Mouse (Mus musculus) kidney, embryonic 15.5 days (tissue): Measurements from ENCODE around the gene Nanos2. TPM values are rescaled to one million over a fixed set of nuclear protein-coding genes. Genes with fewer than 3 reads are reported as not detected.

Experiments
- ATAC-seq: fragments of 200-750 bp; cut with Nextera tagmentation; replicated peaks from 2 replicates; pipeline ENCODE4 v1.8.0; 2017; ENCODE audit warnings: moderate TSS enrichment; ENCODE audit not compliant: low FRiP score
- H3K27ac ChIP-seq: fragments of 300-500 bp; sonication (generic); 2 replicates; pipeline ENCODE4 v1.5.1; 2015; ENCODE audit warnings: mild to moderate bottlenecking, inconsistent platforms
- H3K27me3 ChIP-seq: fragments of 300-500 bp; sonication (generic); 2 replicates; pipeline ENCODE4 v1.6.1; 2015; ENCODE audit warnings: inconsistent platforms
- H3K36me3 ChIP-seq: fragments of 300-500 bp; sonication (generic); 2 replicates; pipeline ENCODE4 v1.6.1; 2015; ENCODE audit warnings: inconsistent platforms
- H3K4me1 ChIP-seq: fragments of 300-500 bp; sonication (generic); 2 replicates; pipeline ENCODE4 v1.6.1; 2015; ENCODE audit warnings: inconsistent platforms
- H3K4me2 ChIP-seq: fragments of 300-500 bp; sonication (generic); 2 replicates; pipeline ENCODE4 v1.6.1; 2015; ENCODE audit warnings: moderate library complexity, mild to moderate bottlenecking, inconsistent platforms
- H3K4me3 ChIP-seq: fragments of 300-500 bp; sonication (generic); replicated peaks from 2 replicates; pipeline ENCODE4 v1.5.1; 2015; ENCODE audit warnings: mild to moderate bottlenecking, inconsistent platforms
- H3K9ac ChIP-seq: fragments of 300-500 bp; sonication (generic); 2 replicates; pipeline ENCODE4 v1.6.1; 2015; ENCODE audit warnings: mild to moderate bottlenecking, inconsistent platforms
- H3K9me3 ChIP-seq: fragments of 300-500 bp; sonication (generic); replicated peaks from 2 replicates; pipeline ENCODE4 v1.6.1; 2016; ENCODE audit warnings: inconsistent platforms
- WGBS: fragments of 180-500 bp; shearing (Covaris S2); methylation state at CpG from one replicate; pipeline ENCODE4 v1.1.7; 2015; ENCODE audit warnings: mixed read lengths; 5-methylcytosine and 5-hydroxymethylcytosine counted together
- polyA plus RNA-seq: library from polyadenylated mRNA; unstranded; fragments of >200 nt; fragmentation: Nextera tagmentation; extraction: Ambion mirVana; gene quantifications from 2 replicates; pipeline ENCODE4 v1.2.1, GENCODE M21; 2015

Nanos2 gene
- polyA plus RNA-seq, 1 experiment from 2014 or later, result not detected

DNA sequence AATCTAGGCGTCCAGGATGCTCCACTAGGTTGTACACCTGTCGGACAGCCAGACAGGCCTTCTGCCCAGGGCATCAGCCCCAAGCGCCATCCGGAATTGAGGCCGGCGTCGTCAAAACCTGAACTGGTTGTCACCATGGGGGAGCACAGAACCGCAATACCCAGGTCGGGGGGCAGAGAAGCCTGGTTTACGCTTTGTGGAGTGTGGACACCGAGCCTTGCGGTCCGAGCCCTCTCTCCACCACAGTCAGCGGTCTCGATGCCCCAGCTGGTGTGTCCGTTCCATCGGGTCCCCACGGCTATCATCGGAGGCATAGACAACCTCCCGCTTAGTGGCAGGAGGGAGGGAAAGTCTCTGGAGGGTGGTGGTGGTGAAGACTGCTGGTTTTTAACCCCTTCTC lies 24.4 kb upstream of the Nanos2 start:
- Histone ChIP-seq H3K4me1 (peaks cover 33% of the 10 kb centered on the region), H3K4me3 (peak overlapping the region; percentile 29), H3K36me3 (no peaks in the 10 kb centered on the region), H3K27me3 (peaks cover 96% of the 10 kb centered on the region), H3K9ac (no peak overlapping the region), H3K27ac (no peak overlapping the region), H3K4me2 (peak overlapping the region; percentile 55), H3K9me3 (no peaks in the 10 kb centered on the region)
- 3% methylated on average over 20 of the region's 20 CpGs for WGBS
- ATAC-seq, result no peak

DNA sequence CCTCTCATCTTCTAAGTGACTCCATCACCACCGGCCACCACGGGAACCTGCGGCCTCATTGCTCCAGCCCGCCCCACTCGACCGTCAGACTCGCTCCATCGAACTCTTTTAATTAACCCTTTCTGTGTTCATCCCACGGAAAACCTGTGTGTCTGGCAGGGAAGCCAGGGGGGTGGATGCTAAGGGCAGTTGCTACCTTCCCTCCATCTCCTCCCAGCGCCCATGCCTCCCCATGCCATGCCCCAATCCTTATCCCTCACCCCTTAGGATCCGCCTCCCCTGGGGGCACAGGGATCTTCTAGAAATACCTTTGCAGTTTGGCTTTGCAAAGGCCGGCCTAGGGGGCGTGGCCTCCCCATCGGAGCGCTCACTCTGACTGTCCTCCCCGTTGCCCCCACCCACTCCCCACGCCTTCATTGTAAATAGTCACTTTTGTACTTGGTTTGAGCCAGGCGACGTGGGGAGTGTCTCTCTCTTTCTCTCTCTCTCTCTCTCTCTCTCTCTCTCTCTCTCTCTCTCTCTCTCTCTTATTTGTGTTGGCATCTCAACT lies 23.8 kb upstream of the Nanos2 start:
- WGBS, result 3% methylated on average over 19 of the region's 19 CpGs
- no peak overlapping the region; the same call in 1 of the 2 replicates for H3K4me3 ChIP-seq

DNA sequence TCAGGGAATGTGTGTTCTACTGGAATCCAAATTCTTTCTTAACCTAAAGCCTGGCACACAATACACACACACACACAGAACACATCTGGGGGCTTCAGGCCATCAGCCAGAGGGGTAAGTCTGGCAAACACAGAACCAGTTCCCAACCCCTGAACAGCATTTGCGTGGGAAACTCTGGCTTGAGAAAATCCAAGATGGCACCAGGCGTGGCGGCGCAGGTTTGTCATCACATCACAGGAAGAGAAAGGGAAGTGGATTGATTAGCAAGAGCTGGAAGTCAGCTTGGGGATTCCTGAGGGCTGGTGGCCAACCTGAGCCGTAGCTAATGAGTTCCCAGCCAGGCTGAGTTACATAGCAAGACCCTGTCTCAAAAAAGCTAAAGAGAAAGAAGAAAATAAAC lies 21.9 kb upstream of the Nanos2 start:
- 80% methylated on average over 5 of the region's 5 CpGs for WGBS
- H3K4me2 ChIP-seq, result no peak overlapping the region
- peaks cover 72% of the 10 kb centered on the region for H3K27me3 ChIP-seq
- no peak overlapping the region for H3K27ac ChIP-seq
- no peak for ATAC-seq
- no peak overlapping the region for H3K9ac ChIP-seq
- no peaks in the 10 kb centered on the region for H3K9me3 ChIP-seq
- H3K4me1 ChIP-seq, result peaks cover 21% of the 10 kb centered on the region
- H3K4me3 ChIP-seq, result no peak overlapping the region
- no peaks in the 10 kb centered on the region for H3K36me3 ChIP-seq

More for the DNA sequence above, 23.8 kb upstream of the Nanos2 start:
- Histone ChIP-seq H3K27me3 (peaks cover 90% of the 10 kb centered on the region), H3K36me3 (no peaks in the 10 kb centered on the region), H3K27ac (no peak overlapping the region), H3K9me3 (no peaks in the 10 kb centered on the region), H3K4me2 (peak overlapping the region; percentile 55), H3K9ac (no peak overlapping the region), H3K4me1 (peaks cover 29% of the 10 kb centered on the region)
- no peak for ATAC-seq

DNA sequence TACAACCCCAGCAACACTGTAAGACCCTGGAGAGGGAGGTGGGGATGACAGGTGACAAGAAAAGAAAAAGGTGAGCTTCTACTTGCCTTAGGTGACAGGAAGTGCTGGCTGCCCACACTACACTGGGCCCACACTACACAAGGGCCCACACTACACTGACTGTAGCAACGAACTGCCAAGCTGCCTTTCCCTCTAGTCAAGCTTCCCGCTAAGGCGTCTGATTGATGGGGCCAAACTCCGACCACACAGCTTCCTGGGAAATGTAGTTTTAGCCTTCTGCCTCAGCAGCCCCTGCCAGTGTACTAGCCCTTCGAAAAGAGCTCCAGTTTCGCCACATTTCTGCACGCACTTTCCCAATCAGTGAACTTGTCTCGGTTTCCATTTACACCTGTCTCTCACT lies 19.6 kb upstream of the Nanos2 start:
- no peak overlapping the region for H3K27ac ChIP-seq
- 8% methylated on average over 8 of the region's 8 CpGs for WGBS
- H3K4me2 ChIP-seq, result no peak overlapping the region
- H3K4me1 ChIP-seq, result peaks cover 14% of the 10 kb centered on the region
- H3K9ac ChIP-seq, result no peak overlapping the region
- peaks cover 49% of the 10 kb centered on the region for H3K27me3 ChIP-seq
- ATAC-seq, result no peak
- no peak overlapping the region for H3K4me3 ChIP-seq
- no peaks in the 10 kb centered on the region for H3K36me3 ChIP-seq
- no peaks in the 10 kb centered on the region for H3K9me3 ChIP-seq

DNA sequence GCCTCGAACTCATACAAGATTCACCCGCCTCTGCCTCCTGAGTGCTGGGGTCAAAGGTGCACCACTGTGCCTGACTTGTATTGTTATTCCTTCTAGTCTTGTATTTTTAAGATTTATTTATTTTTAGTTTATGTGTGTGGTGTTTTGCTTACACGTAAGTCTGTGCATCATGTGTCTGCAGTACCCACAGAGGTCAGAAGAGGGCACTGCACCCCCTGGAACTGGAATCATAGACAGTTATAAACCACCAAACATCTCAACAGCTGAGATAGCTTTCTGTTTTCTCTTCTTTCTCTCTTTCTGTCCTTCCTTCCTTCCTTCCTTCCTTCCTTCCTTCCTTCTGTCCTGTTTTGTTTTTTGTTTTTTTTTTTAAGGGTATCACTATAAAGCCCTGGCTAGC lies 16.2 kb upstream of the Nanos2 start:
- no peaks in the 10 kb centered on the region for H3K36me3 ChIP-seq
- H3K27me3 ChIP-seq, result peaks cover 29% of the 10 kb centered on the region
- no peaks in the 10 kb centered on the region for H3K4me1 ChIP-seq
- no peak overlapping the region for H3K4me2 ChIP-seq
- no peak overlapping the region for H3K27ac ChIP-seq
- no peak overlapping the region for H3K4me3 ChIP-seq
- WGBS, result 88% methylated on average over 3 of the region's 3 CpGs
- no peak overlapping the region for H3K9ac ChIP-seq
- ATAC-seq, result no peak
- H3K9me3 ChIP-seq, result no peaks in the 10 kb centered on the region

DNA sequence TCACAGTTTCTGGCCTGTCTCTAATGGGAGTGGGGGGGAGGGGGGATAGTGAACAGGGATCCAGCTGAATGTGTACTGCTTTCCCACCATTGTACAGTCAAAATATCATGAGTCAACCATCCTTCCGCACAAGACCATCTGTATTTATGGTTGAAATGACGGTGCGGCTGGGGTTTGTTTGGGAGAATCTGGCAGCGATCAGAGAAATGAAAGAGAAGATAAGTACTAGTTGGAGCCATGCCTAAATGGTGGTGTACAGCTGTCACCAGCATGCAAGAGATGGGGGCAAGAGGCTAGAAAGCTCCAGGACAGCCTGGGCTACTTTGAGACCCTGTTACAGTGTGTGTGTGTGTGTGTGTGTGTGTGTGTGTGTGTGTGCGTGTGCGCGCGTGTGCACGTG lies 8.8 kb upstream of the Nanos2 start:
- Histone ChIP-seq H3K27me3 (peaks cover 13% of the 10 kb centered on the region; the same call in 1 of the 2 replicates), H3K36me3 (no peaks in the 10 kb centered on the region), H3K9ac (no peak overlapping the region), H3K9me3 (no peaks in the 10 kb centered on the region), H3K27ac (no peak overlapping the region), H3K4me1 (no peaks in the 10 kb centered on the region), H3K4me3 (no peak overlapping the region), H3K4me2 (no peak overlapping the region)
- ATAC-seq, result no peak
- 84% methylated on average over 9 of the region's 9 CpGs for WGBS

DNA sequence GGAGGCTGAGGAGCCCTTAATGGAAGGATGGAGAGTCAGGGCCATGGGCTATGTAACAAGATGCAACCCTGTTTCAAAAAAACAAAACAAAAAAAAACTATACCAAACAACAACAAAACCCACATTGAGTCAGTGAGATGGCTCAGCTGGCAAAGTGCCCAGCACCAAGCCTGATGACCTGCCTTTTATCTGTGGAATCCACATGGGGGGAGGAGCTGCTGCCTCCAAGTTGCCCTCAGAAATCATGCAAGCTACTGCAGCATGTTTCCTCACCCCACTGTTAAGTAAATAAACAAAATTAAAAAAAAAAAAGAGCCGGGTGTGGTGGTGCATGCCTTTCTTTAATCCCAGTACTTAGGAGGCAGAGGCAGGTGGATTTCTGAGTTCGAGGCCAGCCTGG lies 697 bp upstream of the Nanos2 start:
- Histone ChIP-seq H3K4me2 (no peak overlapping the region), H3K9me3 (no peaks in the 10 kb centered on the region), H3K36me3 (no peaks in the 10 kb centered on the region), H3K27ac (no peak overlapping the region), H3K4me1 (peaks cover 12% of the 10 kb centered on the region), H3K27me3 (peaks cover 4% of the 10 kb centered on the region), H3K4me3 (no peak overlapping the region), H3K9ac (no peak overlapping the region)
- WGBS, result 72% methylated on average over 2 of the region's 2 CpGs
- no peak for ATAC-seq

DNA sequence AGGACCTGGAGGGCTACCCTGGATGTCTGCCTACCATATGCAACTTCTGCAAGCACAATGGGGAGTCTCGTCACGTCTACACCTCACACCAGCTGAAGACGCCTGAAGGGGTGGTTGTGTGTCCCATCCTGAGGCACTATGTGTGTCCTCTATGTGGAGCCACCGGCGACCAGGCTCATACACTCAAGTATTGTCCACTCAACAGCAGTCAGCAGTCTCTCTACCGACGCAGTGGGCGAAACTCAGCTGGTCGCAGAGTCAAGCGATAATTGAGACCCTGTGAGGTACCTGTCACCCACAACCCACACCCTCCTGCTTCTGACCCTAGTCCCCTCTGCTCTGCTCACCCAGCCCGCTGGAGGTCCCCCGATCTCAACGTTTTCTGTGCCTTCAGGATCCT lies 547 bp downstream of the Nanos2 start:
- Histone ChIP-seq H3K4me3 (no peak overlapping the region), H3K4me2 (no peak overlapping the region), H3K27me3 (peaks cover 17% of the 10 kb centered on the region), H3K9ac (no peak overlapping the region), H3K9me3 (no peaks in the 10 kb centered on the region), H3K4me1 (peaks cover 25% of the 10 kb centered on the region), H3K27ac (no peak overlapping the region), H3K36me3 (no peaks in the 10 kb centered on the region)
- 77% methylated on average over 13 of the region's 13 CpGs for WGBS
- no peak for ATAC-seq

DNA sequence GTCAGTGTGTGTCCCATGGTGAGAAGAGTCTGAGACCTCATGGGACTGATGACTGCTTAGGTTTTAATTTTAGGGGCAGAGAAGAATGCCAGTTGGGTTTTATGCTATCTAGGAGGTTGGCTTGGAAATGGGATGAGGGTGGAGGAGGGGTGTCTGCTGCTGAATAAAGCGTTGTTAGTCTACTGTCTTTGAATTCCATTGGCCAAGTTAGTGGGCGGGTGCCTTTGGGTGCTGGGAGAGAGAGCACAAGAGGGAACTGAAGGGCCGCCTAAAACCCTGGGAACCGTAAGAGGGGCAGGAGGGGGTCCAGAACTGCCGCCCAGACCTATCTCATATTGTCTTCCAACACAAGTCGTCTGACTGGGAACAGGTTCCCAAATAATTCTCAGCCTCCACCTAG lies 1.6 kb downstream of the Nanos2 start:
- Histone ChIP-seq H3K9ac (no peak overlapping the region), H3K4me3 (no peak overlapping the region), H3K27ac (no peak overlapping the region), H3K9me3 (no peaks in the 10 kb centered on the region), H3K27me3 (peaks cover 27% of the 10 kb centered on the region), H3K4me1 (peaks cover 30% of the 10 kb centered on the region), H3K4me2 (no peak overlapping the region), H3K36me3 (peaks cover 4% of the 10 kb centered on the region; the same call in 1 of the 2 replicates)
- no peak for ATAC-seq
- 68% methylated on average over 6 of the region's 6 CpGs for WGBS

DNA sequence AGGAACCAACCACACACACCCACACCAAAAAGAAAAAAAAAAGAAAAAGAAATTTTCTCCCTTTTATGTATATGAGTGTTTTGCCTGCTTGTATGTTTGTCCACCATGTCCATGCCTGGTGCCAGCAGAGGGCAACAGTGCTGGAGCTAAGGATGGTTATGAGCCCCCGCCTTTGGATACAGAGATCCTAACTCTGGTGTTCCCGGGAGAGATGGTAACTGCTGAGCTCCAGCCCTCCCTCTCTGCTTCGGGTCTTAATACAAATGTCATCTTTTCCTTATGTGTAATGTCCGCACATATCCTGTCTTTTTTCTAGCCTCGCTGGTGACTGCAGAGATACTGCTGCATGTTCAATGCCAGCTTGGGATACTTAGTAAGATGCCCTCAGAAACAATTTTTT lies 2.8 kb downstream of the Nanos2 start:
- ATAC-seq, result peak; percentile 8; the same call in 1 of the 2 replicates
- Histone ChIP-seq H3K4me2 (peak overlapping the region; percentile 92), H3K4me3 (peak overlapping the region; percentile 55), H3K27me3 (peaks cover 27% of the 10 kb centered on the region), H3K9me3 (no peaks in the 10 kb centered on the region), H3K36me3 (peaks cover 5% of the 10 kb centered on the region; the same call in 1 of the 2 replicates), H3K4me1 (peaks cover 33% of the 10 kb centered on the region), H3K27ac (peak overlapping the region; percentile 93), H3K9ac (no peak overlapping the region)
- WGBS, result 8% methylated on average over 5 of the region's 5 CpGs

DNA sequence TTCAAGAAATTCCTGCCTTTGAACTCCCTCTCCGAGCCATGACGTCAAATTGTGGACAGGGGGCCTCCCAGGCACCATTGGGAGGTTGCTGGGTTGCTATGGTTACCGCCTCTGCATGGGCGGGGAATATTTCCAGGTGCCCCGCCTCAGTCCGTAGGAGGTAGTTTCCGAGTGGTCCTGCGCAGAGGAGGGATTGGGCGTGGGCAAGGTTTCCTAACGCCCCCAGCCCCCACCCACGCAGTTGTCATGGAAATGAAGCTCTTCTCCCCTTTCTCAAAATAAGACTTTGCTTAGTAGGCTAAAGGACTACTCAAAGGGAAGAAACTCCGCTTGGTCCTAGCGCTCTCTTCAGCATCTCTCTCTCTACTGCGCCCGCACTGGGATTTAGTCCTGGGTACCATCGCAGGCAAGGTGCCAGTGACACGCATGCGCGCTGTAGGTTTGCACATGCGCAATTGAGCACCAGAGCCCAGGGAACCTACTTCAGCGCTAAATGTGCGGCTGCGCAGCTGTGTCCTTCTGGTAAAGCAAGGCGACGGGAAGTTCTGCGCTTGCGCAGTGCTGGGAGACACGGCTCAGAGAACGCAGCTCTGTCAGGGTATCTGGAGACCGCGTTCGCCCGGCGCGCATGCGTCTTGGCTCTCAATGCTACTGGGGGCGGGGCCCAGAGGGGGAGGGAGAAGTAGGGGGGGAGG lies 3.5 kb downstream of the Nanos2 start, which contains the start of gene Mypop:
Gene Mypop, plus strand, starts transcription at position 645 of the 695 bp plus-strand sequence.
- 0% methylated on average over 37 of the region's 37 CpGs for WGBS
- H3K36me3 ChIP-seq, result peaks cover 12% of the 10 kb centered on the region
- H3K27me3 ChIP-seq, result peaks cover 27% of the 10 kb centered on the region
- H3K4me3 ChIP-seq, result peak within 1 kb of the TSS; percentile 55
- peak within 1 kb of the TSS; percentile 92 for H3K4me2 ChIP-seq
- peak within 1 kb of the TSS; percentile 93 for H3K27ac ChIP-seq
- H3K9ac ChIP-seq, result peak within 1 kb of the TSS; percentile 59
- peak; percentile 96 for ATAC-seq
- H3K4me1 ChIP-seq, result peaks cover 36% of the 10 kb centered on the region
- no peaks in the 10 kb centered on the region for H3K9me3 ChIP-seq

DNA sequence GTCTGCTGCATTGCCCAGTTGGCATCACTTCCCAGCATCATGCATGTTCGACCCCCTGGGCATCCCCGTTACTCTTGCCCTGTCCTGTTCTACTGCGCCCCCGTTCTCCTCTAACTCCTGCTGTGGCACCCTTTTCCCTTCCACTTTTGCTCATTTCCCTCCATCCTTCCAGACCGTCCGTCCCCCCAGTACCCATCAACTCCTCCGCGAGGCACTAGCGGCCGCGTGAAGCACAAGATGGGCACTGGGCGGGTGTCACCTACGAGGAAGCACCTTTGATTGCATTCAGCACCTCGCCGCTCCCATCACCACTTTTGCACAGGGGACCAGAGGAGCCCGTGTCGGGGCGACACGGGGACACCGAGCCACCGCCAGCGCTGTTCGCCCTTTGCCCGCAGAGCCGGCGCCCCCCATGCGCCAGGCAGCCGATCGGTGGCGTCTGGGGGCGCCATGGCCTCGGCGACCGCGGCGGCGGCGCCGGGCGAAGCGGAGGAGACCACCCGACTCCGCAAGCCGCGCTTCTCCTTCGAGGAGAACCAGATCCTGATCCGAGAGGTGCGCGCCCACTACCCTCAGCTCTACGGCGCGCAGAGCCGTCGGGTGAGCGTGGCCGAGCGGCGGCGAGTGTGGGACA lies 4.6 kb downstream of the Nanos2 start:
- peaks cover 22% of the 10 kb centered on the region for H3K36me3 ChIP-seq
- H3K27ac ChIP-seq, result no peak overlapping the region
- H3K9ac ChIP-seq, result peak overlapping the region; percentile 59
- peak overlapping the region; percentile 92 for H3K4me2 ChIP-seq
- H3K27me3 ChIP-seq, result peaks cover 27% of the 10 kb centered on the region
- H3K9me3 ChIP-seq, result no peaks in the 10 kb centered on the region
- H3K4me1 ChIP-seq, result peaks cover 36% of the 10 kb centered on the region
- no peak; the same call in 1 of the 2 replicates for ATAC-seq
- WGBS, result under 1% methylated on average over 59 of the region's 59 CpGs
- H3K4me3 ChIP-seq, result peak overlapping the region; percentile 55
